Mouse (Mus musculus) hindbrain, embryonic 11.5 days (tissue): ENCODE results near the gene Ubap2. TPM values are rescaled to one million over a fixed set of nuclear protein-coding genes. Genes with fewer than 3 reads are reported as not detected.

Experiments used
- ATAC-seq: fragments of 200-750 bp; cut with Nextera tagmentation; 2 replicates; pipeline ENCODE4 v1.8.0; 2017; ENCODE audit warnings: mild to moderate bottlenecking, moderate TSS enrichment, moderate library complexity; ENCODE audit not compliant: low FRiP score
- DNase-seq: peaks from one replicate; pipeline ENCODE4 v3.0.0-alpha.2; 2015; ENCODE audit warnings: low spot score
- H3K27ac ChIP-seq: fragments of 300-500 bp; sonication (generic); 2 replicates; pipeline ENCODE4 v1.5.1; 2014; ENCODE audit warnings: mild to moderate bottlenecking, low read depth, low read length
- H3K27me3 ChIP-seq: fragments of 300-500 bp; sonication (generic); 2 replicates; pipeline ENCODE4 v1.6.1; 2014; ENCODE audit warnings: mild to moderate bottlenecking, low read length, moderate library complexity, mixed read lengths; ENCODE audit not compliant: control insufficient read depth, insufficient read depth
- H3K36me3 ChIP-seq: fragments of 300-500 bp; sonication (generic); 2 replicates; pipeline ENCODE4 v1.6.1; 2014; ENCODE audit warnings: mild to moderate bottlenecking, low read length, moderate library complexity, mixed read lengths; ENCODE audit not compliant: control insufficient read depth, insufficient read depth
- H3K4me1 ChIP-seq: fragments of 300-500 bp; sonication (generic); replicated peaks from 2 replicates; pipeline ENCODE4 v1.6.1; 2014; ENCODE audit warnings: low read length, mixed read lengths; ENCODE audit not compliant: control insufficient read depth, insufficient read depth
- H3K4me2 ChIP-seq: fragments of 300-500 bp; sonication (generic); replicated peaks from 2 replicates; pipeline ENCODE4 v1.6.1; 2014; ENCODE audit warnings: mild to moderate bottlenecking, low read depth, low read length
- H3K4me3 ChIP-seq: fragments of 300-500 bp; sonication (generic); 2 replicates; pipeline ENCODE4 v1.5.1; 2014; ENCODE audit warnings: low read depth, low read length
- H3K9ac ChIP-seq: fragments of 300-500 bp; sonication (generic); 2 replicates; pipeline ENCODE4 v1.6.1; 2014; ENCODE audit warnings: low read depth, low read length
- H3K9me3 ChIP-seq: fragments of 300-500 bp; sonication (generic); 2 replicates; pipeline ENCODE4 v1.6.1; 2016; ENCODE audit warnings: low read length; ENCODE audit not compliant: control insufficient read depth
- WGBS: fragments of 180-500 bp; shearing (Covaris S2); extraction: QIAGEN DNeasy Blood & Tissue Kit; methylation state at CpG from one replicate; pipeline ENCODE4 v1.1.7; 2014; 5-methylcytosine and 5-hydroxymethylcytosine counted together
- polyA plus RNA-seq: library from polyadenylated mRNA; unstranded; fragments of >200 nt; fragmentation: Nextera tagmentation; extraction: Ambion mirVana; gene quantifications from 2 replicates; pipeline ENCODE4 v1.2.1, GENCODE M21; 2014

Ubap2 gene
- polyA plus RNA-seq, 1 experiment from 2014 or later, result 66.3 TPM

- Histone ChIP-seq H3K9ac (no peak overlapping the region), H3K4me3 (no peak overlapping the region), H3K4me1 (no peaks in the 10 kb centered on the region), H3K36me3 (peaks cover 20% of the 10 kb centered on the region), H3K4me2 (no peak overlapping the region), H3K9me3 (no peaks in the 10 kb centered on the region), H3K27me3 (no peaks in the 10 kb centered on the region), H3K27ac (no peak overlapping the region)
- 83% methylated on average over 3 of the region's 3 CpGs for WGBS
- no peak for ATAC-seq
- DNase-seq, result no peak
Observed at GRCm38 (mm10) chr4:41196861-41197610, 77.9 kb downstream of the Ubap2 start.

- 95% methylated on average over 13 of the region's 15 CpGs for WGBS
- H3K36me3 ChIP-seq, result peaks cover 15% of the 10 kb centered on the region
- ATAC-seq, result no peak
Observed at GRCm38 (mm10) chr4:41195328-41195727, 79.6 kb downstream of the Ubap2 start.

GRCm38 (mm10) chr4:41192544-41193512 lies 82.1 kb downstream of the Ubap2 start:
- no peak overlapping the region for H3K27ac ChIP-seq
- DNase-seq, result no peak
- peaks cover 13% of the 10 kb centered on the region for H3K36me3 ChIP-seq
- H3K9me3 ChIP-seq, result no peaks in the 10 kb centered on the region
- WGBS, result 76% methylated on average over 14 of the region's 14 CpGs
- no peaks in the 10 kb centered on the region for H3K4me1 ChIP-seq
- no peak overlapping the region for H3K4me2 ChIP-seq
- H3K4me3 ChIP-seq, result no peak overlapping the region
- ATAC-seq, result no peak
- no peaks in the 10 kb centered on the region for H3K27me3 ChIP-seq
- H3K9ac ChIP-seq, result no peak overlapping the region

More at GRCm38 (mm10) chr4:41195328-41195727, 79.6 kb downstream of the Ubap2 start:
- Histone ChIP-seq H3K9me3 (no peaks in the 10 kb centered on the region), H3K4me1 (no peaks in the 10 kb centered on the region), H3K4me2 (no peak overlapping the region), H3K27ac (no peak overlapping the region), H3K27me3 (no peaks in the 10 kb centered on the region), H3K4me3 (no peak overlapping the region), H3K9ac (no peak overlapping the region)
- no peak for DNase-seq

- no peak for ATAC-seq
- H3K4me3 ChIP-seq, result no peak overlapping the region
- no peaks in the 10 kb centered on the region for H3K27me3 ChIP-seq
- DNase-seq, result no peak
- no peak overlapping the region for H3K4me2 ChIP-seq
- H3K9ac ChIP-seq, result no peak overlapping the region
- H3K27ac ChIP-seq, result no peak overlapping the region
- H3K4me1 ChIP-seq, result no peaks in the 10 kb centered on the region
- no peaks in the 10 kb centered on the region for H3K9me3 ChIP-seq
- peaks cover 5% of the 10 kb centered on the region for H3K36me3 ChIP-seq
- 94% methylated on average over 2 of the region's 2 CpGs for WGBS
Observed at GRCm38 (mm10) chr4:41189809-41190208, 85.1 kb downstream of the Ubap2 start.

- no peak for ATAC-seq
Observed at GRCm38 (mm10) chr4:41179825-41180725, 94.9 kb downstream of the Ubap2 start.

GRCm38 (mm10) chr4:41174631-41175030 lies 100.3 kb downstream of the Ubap2 start:
- Histone ChIP-seq H3K4me1 (no peaks in the 10 kb centered on the region), H3K4me2 (no peak overlapping the region), H3K9ac (no peak overlapping the region), H3K27me3 (no peaks in the 10 kb centered on the region), H3K9me3 (no peaks in the 10 kb centered on the region), H3K36me3 (peaks cover 4% of the 10 kb centered on the region; the same call in 1 of the 2 replicates), H3K27ac (no peak overlapping the region), H3K4me3 (no peak overlapping the region)
- no peak for DNase-seq
- no peak for ATAC-seq
- WGBS, result 88% methylated on average over 2 of the region's 2 CpGs

More at GRCm38 (mm10) chr4:41179825-41180725, 94.9 kb downstream of the Ubap2 start:
- peaks cover 4% of the 10 kb centered on the region; the same call in 1 of the 2 replicates for H3K36me3 ChIP-seq
- no peaks in the 10 kb centered on the region for H3K27me3 ChIP-seq
- WGBS, result 95% methylated on average over 15 of the region's 15 CpGs
- H3K9ac ChIP-seq, result no peak overlapping the region
- no peaks in the 10 kb centered on the region for H3K4me1 ChIP-seq
- no peak overlapping the region for H3K4me3 ChIP-seq
- DNase-seq, result no peak
- H3K9me3 ChIP-seq, result no peaks in the 10 kb centered on the region
- H3K27ac ChIP-seq, result no peak overlapping the region
- no peak overlapping the region for H3K4me2 ChIP-seq

- no peaks in the 10 kb centered on the region for H3K9me3 ChIP-seq
- H3K27me3 ChIP-seq, result no peaks in the 10 kb centered on the region
- DNase-seq, result no peak
- no peak overlapping the region for H3K4me2 ChIP-seq
- H3K9ac ChIP-seq, result no peak overlapping the region
- no peak overlapping the region for H3K27ac ChIP-seq
- 88% methylated on average over 2 of the region's 2 CpGs for WGBS
- H3K4me1 ChIP-seq, result no peaks in the 10 kb centered on the region
- ATAC-seq, result no peak
- no peak overlapping the region for H3K4me3 ChIP-seq
- no peaks in the 10 kb centered on the region for H3K36me3 ChIP-seq
Observed at GRCm38 (mm10) chr4:41170970-41171369, 104.0 kb downstream of the Ubap2 start.
